Mouse (Mus musculus): ENCODE data around the gene Cfap77.

Cfap77 gene

GRCm38 (mm10) chr2:28903871-28904270, 151.0 kb downstream of the Cfap77 start:
- no peak for DNase-seq (ENCODE audit: low spot score)

DNA sequence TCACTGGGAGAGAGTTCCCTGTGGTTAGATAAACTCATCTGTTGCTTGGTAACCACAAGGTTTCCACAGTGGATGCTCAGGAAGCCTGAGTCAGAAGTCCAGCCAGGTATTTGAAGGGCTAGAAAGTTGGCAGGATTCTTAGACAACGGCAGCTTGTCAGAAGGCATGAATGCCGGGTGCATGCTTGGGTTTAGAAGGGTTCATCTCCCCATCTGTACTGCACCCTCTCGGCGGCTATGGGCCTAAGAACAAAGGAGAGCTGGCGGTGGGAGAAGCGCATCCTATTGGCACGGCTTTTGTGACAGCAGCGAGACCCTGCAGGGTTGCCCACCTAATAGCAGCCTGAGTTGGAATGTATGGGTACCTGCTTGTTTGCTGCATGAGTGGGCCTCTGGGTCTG, 152.6 kb downstream of the Cfap77 start:
- DNase-seq (ENCODE audit: low spot score): no peak

DNA sequence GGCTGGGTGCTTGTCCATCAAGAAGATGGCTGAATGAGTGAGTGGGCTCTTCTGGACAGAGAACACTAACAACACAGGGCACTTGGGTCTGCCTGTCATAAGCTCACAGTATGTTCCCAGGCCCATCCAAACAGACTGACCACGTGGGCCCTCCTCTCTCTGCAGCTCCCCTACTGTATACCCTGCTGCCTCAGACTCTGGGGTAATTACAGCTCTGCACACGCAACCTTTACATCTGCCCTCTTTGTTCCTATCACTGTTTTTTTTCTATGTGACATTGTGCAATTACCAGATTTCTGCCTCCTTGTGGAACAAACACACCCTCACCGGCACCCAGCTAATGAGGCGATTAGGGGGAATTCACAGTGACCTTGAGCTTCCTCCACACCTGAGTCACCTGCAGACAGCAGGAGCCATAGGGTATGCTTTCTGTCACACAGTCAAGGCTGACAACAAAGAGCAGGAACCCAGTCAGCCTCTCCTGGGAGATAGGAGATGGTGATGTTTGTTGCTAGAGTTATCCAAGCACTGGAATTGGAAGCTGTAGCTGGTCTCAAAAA, 157.4 kb downstream of the Cfap77 start:
- DNase-seq (ENCODE audit: low spot score): no peak

- no peak for DNase-seq (ENCODE audit: low spot score)
Measured at GRCm38 (mm10) chr2:28895876-28896275, 159.0 kb downstream of the Cfap77 start.

- DNase-seq (ENCODE audit: low spot score): no peak
Measured at GRCm38 (mm10) chr2:28893526-28893925, 161.3 kb downstream of the Cfap77 start.

DNA sequence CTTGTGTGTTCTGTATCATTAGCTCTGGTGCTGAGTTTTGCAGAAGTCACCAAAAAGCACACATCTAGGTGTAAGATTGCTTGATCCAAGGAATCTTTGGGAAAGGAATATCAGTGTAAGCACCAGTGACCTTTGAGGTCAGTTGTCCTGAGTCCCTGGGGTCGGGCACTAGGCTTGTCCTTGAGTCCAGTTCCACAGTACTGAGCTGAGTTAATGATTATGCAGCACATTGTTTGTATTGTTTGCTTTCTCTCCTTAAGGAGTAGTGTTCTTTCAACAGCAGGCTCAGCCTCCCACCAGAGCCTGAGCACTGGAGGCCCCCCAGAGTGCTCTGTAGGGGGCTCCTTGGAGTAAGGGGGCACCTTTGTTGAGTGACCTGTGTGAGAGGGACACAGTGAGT, 162.1 kb downstream of the Cfap77 start:
- no peak for DNase-seq (ENCODE audit: low spot score)

DNA sequence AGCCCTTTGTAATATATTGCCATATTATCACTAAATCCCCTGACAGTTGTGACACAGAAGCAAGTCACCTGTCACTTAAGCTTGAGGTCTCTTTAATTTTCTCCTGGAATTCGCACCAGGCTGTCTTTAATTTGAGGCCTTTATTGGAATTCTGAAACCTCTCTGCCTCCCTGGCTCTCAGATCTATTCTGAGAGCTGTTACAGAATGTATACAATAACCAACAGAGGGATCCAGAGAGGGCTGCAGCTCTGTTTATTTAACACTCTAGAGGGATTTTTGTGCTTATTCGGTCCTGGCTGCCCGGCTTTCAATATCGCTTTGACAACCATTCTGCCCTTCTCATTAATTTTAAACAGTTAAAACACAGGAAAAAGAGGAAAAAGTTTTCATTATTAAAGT, 170.0 kb downstream of the Cfap77 start:
- DNase-seq (ENCODE audit: low spot score): no peak

DNA sequence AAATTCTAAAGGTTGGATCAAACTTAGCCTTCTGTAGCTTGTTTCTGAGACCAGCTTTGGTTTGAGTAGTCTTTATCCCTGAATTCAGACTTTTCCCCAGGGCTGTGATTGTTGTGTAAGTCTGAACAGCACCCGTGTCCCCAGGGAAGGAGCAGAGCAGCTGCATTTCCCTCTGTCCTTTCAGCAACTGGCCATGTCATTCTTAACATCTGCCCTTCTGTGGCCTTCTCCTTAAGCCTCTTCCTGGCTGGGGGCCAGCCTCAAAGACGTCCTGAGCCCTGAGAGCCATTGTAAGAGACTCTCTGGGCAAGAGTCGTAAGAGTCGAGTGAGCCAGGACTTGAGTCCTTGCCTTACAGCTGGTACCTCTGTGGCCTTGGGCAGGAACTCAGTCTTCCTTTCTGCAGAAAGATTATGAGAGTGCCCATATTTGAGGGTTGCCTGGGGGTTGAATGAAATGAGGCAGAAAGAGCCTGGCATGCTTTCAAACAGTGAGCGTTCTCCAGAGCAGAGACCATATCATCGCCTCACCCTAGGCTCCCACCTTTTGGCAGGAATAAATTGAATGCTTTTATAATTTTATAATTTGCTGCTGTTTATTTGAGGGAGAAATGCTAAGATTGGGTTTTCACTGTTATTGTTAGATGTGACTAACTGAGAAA, 171.9 kb downstream of the Cfap77 start:
- no peak for DNase-seq (ENCODE audit: low spot score)

DNA sequence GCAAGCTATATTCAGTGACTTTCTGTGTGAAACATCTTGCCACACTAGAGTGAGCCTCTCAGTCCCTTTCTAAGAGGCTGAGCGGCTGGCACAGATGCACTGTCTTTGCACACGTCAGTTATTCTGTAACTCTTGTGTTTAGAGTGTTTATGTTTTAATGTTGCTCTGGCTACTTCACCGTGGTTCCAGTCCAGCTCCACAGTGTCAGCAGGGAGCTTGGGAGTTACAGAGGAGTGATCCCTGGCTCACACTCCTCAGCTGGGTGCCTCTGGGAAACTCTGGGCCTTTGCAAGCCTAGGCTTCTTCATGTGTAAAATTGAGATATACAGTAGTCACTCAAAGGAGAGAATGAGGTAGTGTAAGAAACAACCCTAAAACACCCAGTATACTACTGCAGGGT, 172.8 kb downstream of the Cfap77 start:
- DNase-seq (ENCODE audit: low spot score): no peak

DNA sequence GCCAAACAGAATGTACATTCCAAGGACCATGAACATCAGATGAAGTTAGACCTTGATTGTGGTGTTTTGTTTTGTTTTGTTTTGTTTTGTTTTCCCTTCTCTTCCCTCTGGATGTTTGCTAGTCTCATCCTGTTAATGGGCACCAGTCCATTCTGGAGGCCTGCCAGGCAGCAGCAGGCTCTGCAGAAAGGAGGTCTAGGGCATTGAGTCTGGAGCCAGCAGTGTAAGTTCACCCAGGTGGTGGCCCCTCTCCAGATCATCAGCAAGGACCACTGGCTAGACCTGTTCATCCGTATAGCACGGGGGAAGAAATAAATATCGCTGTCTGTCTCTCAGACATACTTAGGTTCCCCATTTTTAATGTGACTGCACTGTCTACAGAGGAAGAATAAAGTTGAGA, 173.6 kb downstream of the Cfap77 start:
- DNase-seq (ENCODE audit: low spot score): no peak

All from ovary, postnatal 14 days (tissue).